Mouse (Mus musculus) liver, adult 2 months (tissue): ENCODE measurements at regions not wholly inside any gene's neighbourhood (a gene's known extent, or its start where the extent isn't known, plus 50 kb on each side); places are given as distances from the start of the nearest gene placed in this dataset.

Experiments used
- DNase-seq: peaks from one replicate; pipeline ENCODE4 v3.0.0-alpha.2; 2011; ENCODE audit warnings: low read depth, low spot score; ENCODE audit errors: extremely low read depth
- H3K27ac ChIP-seq: fragments of 200-500 bp; replicated peaks from 2 replicates; pipeline ENCODE4 v1.5.1; 2012; ENCODE audit warnings: low read depth, mild to moderate bottlenecking, control low read depth, inconsistent platforms, low read length; ENCODE audit not compliant: insufficient read depth
- H3K27me3 ChIP-seq: fragments of 200-500 bp; 2 replicates; pipeline ENCODE4 v1.6.1; 2012; ENCODE audit warnings: mild to moderate bottlenecking, moderate library complexity, low read length, inconsistent platforms; ENCODE audit not compliant: control insufficient read depth, insufficient read depth
- H3K36me3 ChIP-seq: fragments of 200-500 bp; 2 replicates; pipeline ENCODE4 v1.6.1; 2012; ENCODE audit warnings: low read length, inconsistent platforms; ENCODE audit not compliant: control insufficient read depth, insufficient read depth
- H3K4me1 ChIP-seq: fragments of 200-500 bp; 2 replicates; pipeline ENCODE4 v1.6.1; 2011; ENCODE audit warnings: low read length; ENCODE audit not compliant: control insufficient read depth, insufficient read depth
- H3K4me3 ChIP-seq: fragments of 200-500 bp; 2 replicates; pipeline ENCODE4 v1.5.1; 2011; ENCODE audit warnings: low read depth, mild to moderate bottlenecking, control low read depth, low read length, moderate library complexity; ENCODE audit not compliant: insufficient read depth
- H3K79me2 ChIP-seq: fragments of 200-500 bp; 2 replicates; pipeline ENCODE4 v1.6.1; 2012; ENCODE audit warnings: inconsistent platforms, mild to moderate bottlenecking, low read length, moderate library complexity; ENCODE audit not compliant: control insufficient read depth, insufficient read depth
- H3K9ac ChIP-seq: fragments of 200-500 bp; 2 replicates; pipeline ENCODE4 v1.6.1; 2012; ENCODE audit warnings: low read depth, mild to moderate bottlenecking, control low read depth, inconsistent platforms, low read length
- CTCF ChIP-seq: fragments of 200-500 bp; IDR thresholded peaks from 2 replicates; pipeline ENCODE4 v1.5.1; 2011; ENCODE audit warnings: low read depth, low read length, control low read depth
- POLR2A ChIP-seq: fragments of 200-500 bp; IDR thresholded peaks from 2 replicates; pipeline ENCODE4 v1.6.1; 2011; ENCODE audit warnings: low read length, control low read depth; ENCODE audit not compliant: insufficient read depth; ENCODE audit errors: extremely low read depth
- WGBS: fragments of 180-500 bp; shearing (Covaris S2); methylation state at CpG from one replicate; pipeline ENCODE4 v1.1.7; 2018; 5-methylcytosine and 5-hydroxymethylcytosine counted together

GRCm38 (mm10) chr2:108980921-108981320 lies 299.6 kb upstream of the Kif18a start:
- no peak for DNase-seq
- Histone ChIP-seq H3K36me3 (no peaks in the 10 kb centered on the region), H3K4me3 (no peak overlapping the region), H3K9ac (no peak overlapping the region), H3K27ac (no peak overlapping the region), H3K4me1 (no peaks in the 10 kb centered on the region), H3K79me2 (no peaks in the 10 kb centered on the region), H3K27me3 (no peaks in the 10 kb centered on the region)
- TF ChIP-seq CTCF (no peak), POLR2A (no peak)
- WGBS, result 80% methylated on average over 5 of the region's 5 CpGs

- 23% methylated on average over 1 of the region's 1 CpGs for WGBS
- no peaks in the 10 kb centered on the region for H3K27me3 ChIP-seq
- H3K79me2 ChIP-seq, result no peaks in the 10 kb centered on the region
- DNase-seq, result no peak
- H3K4me3 ChIP-seq, result no peak overlapping the region
- H3K27ac ChIP-seq, result no peak overlapping the region
- H3K36me3 ChIP-seq, result no peaks in the 10 kb centered on the region
- TF ChIP-seq POLR2A (no peak), CTCF (no peak)
- H3K4me1 ChIP-seq, result no peaks in the 10 kb centered on the region
- H3K9ac ChIP-seq, result no peak overlapping the region
Observed at GRCm38 (mm10) chr2:109016223-109016622, 264.3 kb upstream of the Kif18a start.

GRCm38 (mm10) chr2:109017018-109017707 lies 263.4 kb upstream of the Kif18a start:
- no peak overlapping the region for H3K27ac ChIP-seq
- DNase-seq, result no peak
- no peak overlapping the region for H3K4me3 ChIP-seq
- H3K9ac ChIP-seq, result no peak overlapping the region
- no peak for TF ChIP-seq CTCF
- no peak for TF ChIP-seq POLR2A
- no peaks in the 10 kb centered on the region for H3K79me2 ChIP-seq
- no peaks in the 10 kb centered on the region for H3K27me3 ChIP-seq
- no peaks in the 10 kb centered on the region for H3K36me3 ChIP-seq
- no peaks in the 10 kb centered on the region for H3K4me1 ChIP-seq
- 54% methylated on average over 1 of the region's 1 CpGs for WGBS

- TF ChIP-seq POLR2A (no peak), CTCF (no peak)
- Histone ChIP-seq H3K27ac (no peak overlapping the region), H3K9ac (no peak overlapping the region), H3K79me2 (no peaks in the 10 kb centered on the region), H3K36me3 (no peaks in the 10 kb centered on the region), H3K4me3 (no peak overlapping the region), H3K4me1 (no peaks in the 10 kb centered on the region), H3K27me3 (no peaks in the 10 kb centered on the region)
- WGBS, result 69% methylated on average over 6 of the region's 6 CpGs
- no peak for DNase-seq
Observed at GRCm38 (mm10) chr2:109038131-109038695, 242.3 kb upstream of the Kif18a start.
